Mouse (Mus musculus) intestine, embryonic 16.5 days (tissue): Measurements from ENCODE around the gene Sh3glb1. TPM values are rescaled to one million over a fixed set of nuclear protein-coding genes. Genes with fewer than 3 reads are reported as not detected.

Source experiments
- ATAC-seq: fragments of 200-750 bp; cut with Nextera tagmentation; 2 replicates; pipeline ENCODE4 v1.8.0; 2017; ENCODE audit warnings: moderate TSS enrichment, moderate library complexity
- H3K27ac ChIP-seq: fragments of 300-500 bp; sonication (generic); 2 replicates; pipeline ENCODE4 v1.5.1; 2014; ENCODE audit warnings: mild to moderate bottlenecking, low read length
- H3K27me3 ChIP-seq: fragments of 300-500 bp; sonication (generic); replicated peaks from 2 replicates; pipeline ENCODE4 v1.6.1; 2014; ENCODE audit warnings: low read length, control low read depth, mixed read lengths; ENCODE audit not compliant: control insufficient read depth, insufficient read depth
- H3K36me3 ChIP-seq: fragments of 300-500 bp; sonication (generic); 2 replicates; pipeline ENCODE4 v1.6.1; 2014; ENCODE audit warnings: low read length, control low read depth; ENCODE audit not compliant: control insufficient read depth, insufficient read depth
- H3K4me1 ChIP-seq: fragments of 300-500 bp; sonication (generic); 2 replicates; pipeline ENCODE4 v1.6.1; 2014; ENCODE audit warnings: low read length, control low read depth, mixed read lengths; ENCODE audit not compliant: control insufficient read depth, insufficient read depth
- H3K4me2 ChIP-seq: fragments of 300-500 bp; sonication (generic); 2 replicates; pipeline ENCODE4 v1.6.1; 2014; ENCODE audit warnings: low read depth, low read length, control low read depth
- H3K4me3 ChIP-seq: fragments of 300-500 bp; sonication (generic); 2 replicates; pipeline ENCODE4 v1.5.1; 2014; ENCODE audit warnings: mild to moderate bottlenecking, low read length
- H3K9ac ChIP-seq: fragments of 300-500 bp; sonication (generic); 2 replicates; pipeline ENCODE4 v1.6.1; 2014; ENCODE audit warnings: low read depth, low read length
- H3K9me3 ChIP-seq: fragments of 300-500 bp; sonication (generic); 2 replicates; pipeline ENCODE4 v1.6.1; 2016; ENCODE audit warnings: low read length, control low read depth; ENCODE audit not compliant: control insufficient read depth
- WGBS: fragments of 180-500 bp; shearing (Covaris S2); extraction: QIAGEN DNeasy Blood & Tissue Kit; methylation state at CpG from one replicate; pipeline ENCODE4 v1.1.7; 2014; 5-methylcytosine and 5-hydroxymethylcytosine counted together
- polyA plus RNA-seq: library from polyadenylated mRNA; unstranded; fragments of >200 nt; fragmentation: Nextera tagmentation; extraction: Ambion mirVana; gene quantifications from 2 replicates; pipeline ENCODE4 v1.2.1, GENCODE M21; 2015

Gene Sh3glb1
- polyA plus RNA-seq, 1 experiment from 2014 or later: 77.9 TPM

DNA sequence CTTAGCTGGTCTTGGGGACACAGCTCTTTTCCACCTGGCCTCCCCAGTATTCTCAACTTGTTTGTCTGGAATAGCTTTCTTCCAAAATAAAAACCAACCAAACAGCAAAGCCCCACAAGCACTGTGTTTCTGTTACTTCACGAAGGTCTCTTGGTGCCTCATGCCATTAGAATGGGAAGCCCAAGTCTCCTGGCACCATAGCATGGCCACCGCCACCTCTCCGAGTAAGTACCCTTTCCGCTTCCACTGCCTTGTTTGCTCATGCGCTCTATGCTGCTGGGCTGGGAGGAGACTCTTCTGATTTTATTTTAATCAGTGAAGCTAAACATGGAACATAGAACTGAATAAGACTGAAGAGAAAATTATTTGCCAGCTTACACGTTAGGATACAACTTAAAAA lies 2.3 kb downstream of the Sh3glb1 start:
- no peaks in the 10 kb centered on the region for H3K27me3 ChIP-seq
- H3K9ac ChIP-seq: no peak overlapping the region; the same call in 1 of the 2 replicates
- no peak overlapping the region for H3K4me2 ChIP-seq
- no peak for ATAC-seq
- H3K9me3 ChIP-seq: no peaks in the 10 kb centered on the region
- no peaks in the 10 kb centered on the region for H3K36me3 ChIP-seq
- no peak overlapping the region for H3K27ac ChIP-seq
- WGBS: 87% methylated on average over 6 of the region's 6 CpGs
- H3K4me1 ChIP-seq: peaks cover 33% of the 10 kb centered on the region
- H3K4me3 ChIP-seq: no peak overlapping the region

DNA sequence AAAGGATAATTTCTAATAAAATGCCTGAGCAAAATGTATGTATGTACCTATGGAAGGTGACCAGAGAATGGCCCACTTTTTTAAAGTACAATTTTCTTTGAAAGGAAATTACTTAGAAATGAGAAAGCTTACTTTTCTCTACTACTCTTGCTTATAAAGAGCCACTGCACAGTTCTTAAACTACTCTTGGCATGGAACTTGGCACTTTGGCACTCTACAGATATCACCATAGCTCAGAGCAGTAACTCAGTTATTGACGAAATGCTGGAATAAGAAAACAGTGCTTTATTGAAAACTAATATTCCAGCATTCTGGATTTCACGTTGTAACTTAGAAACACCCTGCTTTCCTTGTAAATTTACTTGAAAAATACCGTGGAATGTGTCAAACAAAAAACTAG lies 3.0 kb downstream of the Sh3glb1 start:
- H3K27me3 ChIP-seq: no peaks in the 10 kb centered on the region
- no peak overlapping the region for H3K9ac ChIP-seq
- WGBS: 73% methylated on average over 3 of the region's 3 CpGs
- ATAC-seq: no peak
- H3K4me1 ChIP-seq: peaks cover 33% of the 10 kb centered on the region
- H3K4me2 ChIP-seq: no peak overlapping the region
- 0 out of 2 replicates have a peak, but pooled peaks cover under 1% of the 10 kb centered on the region for H3K36me3 ChIP-seq
- no peaks in the 10 kb centered on the region for H3K9me3 ChIP-seq
- H3K27ac ChIP-seq: no peak overlapping the region
- no peak overlapping the region for H3K4me3 ChIP-seq

DNA sequence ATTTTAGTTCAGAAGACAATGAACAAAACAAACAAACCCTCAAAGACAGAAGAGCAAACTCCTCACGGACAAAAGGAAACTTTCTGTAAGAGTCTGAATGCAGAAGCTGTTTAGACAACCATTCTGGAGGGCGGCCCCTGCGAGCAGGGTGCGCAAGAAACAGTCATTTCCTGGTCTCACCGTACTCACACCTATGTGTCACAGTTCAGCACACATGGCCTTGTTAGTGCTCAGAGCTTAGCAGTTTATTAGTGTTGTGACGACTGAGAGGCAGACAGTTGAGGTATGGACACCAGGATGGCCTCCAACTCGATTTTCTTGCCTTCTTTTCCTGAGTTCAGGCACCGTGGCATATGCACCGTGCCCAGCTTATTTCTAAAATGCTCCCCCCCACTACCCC lies 4.2 kb downstream of the Sh3glb1 start:
- Histone ChIP-seq H3K4me2 (peak overlapping the region; percentile 9; the same call in 1 of the 2 replicates), H3K36me3 (peaks cover 5% of the 10 kb centered on the region; the same call in 1 of the 2 replicates), H3K9ac (no peak overlapping the region), H3K9me3 (no peaks in the 10 kb centered on the region), H3K27me3 (no peaks in the 10 kb centered on the region), H3K27ac (peak overlapping the region; percentile 37; the same call in 1 of the 2 replicates), H3K4me3 (no peak overlapping the region), H3K4me1 (peaks cover 31% of the 10 kb centered on the region)
- no peak for ATAC-seq
- 54% methylated on average over 9 of the region's 9 CpGs for WGBS

DNA sequence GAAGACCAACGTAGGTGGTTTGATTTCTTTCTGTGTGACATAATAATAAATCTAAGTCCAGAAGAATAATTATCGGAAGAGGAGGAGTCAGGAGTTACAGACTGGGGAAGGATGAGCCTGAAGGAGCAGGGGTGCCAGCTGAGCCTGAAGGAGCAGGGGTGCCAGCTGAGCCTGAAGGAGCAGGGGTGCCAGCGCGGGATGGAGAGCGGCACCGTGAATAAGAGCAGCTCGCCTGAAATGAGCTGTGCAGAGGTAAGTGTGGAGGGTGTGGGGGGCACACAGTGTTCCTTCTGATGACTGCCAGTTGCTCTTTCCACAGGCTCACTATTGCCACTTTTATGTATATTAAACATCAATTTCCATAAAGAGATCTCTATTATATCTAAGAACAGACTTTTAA lies 5.1 kb downstream of the Sh3glb1 start:
- Histone ChIP-seq H3K27me3 (no peaks in the 10 kb centered on the region), H3K9me3 (no peaks in the 10 kb centered on the region), H3K9ac (no peak overlapping the region), H3K36me3 (peaks cover 5% of the 10 kb centered on the region; the same call in 1 of the 2 replicates), H3K27ac (no peak overlapping the region), H3K4me3 (no peak overlapping the region), H3K4me1 (peaks cover 28% of the 10 kb centered on the region), H3K4me2 (no peak overlapping the region)
- 82% methylated on average over 7 of the region's 7 CpGs for WGBS
- no peak for ATAC-seq

DNA sequence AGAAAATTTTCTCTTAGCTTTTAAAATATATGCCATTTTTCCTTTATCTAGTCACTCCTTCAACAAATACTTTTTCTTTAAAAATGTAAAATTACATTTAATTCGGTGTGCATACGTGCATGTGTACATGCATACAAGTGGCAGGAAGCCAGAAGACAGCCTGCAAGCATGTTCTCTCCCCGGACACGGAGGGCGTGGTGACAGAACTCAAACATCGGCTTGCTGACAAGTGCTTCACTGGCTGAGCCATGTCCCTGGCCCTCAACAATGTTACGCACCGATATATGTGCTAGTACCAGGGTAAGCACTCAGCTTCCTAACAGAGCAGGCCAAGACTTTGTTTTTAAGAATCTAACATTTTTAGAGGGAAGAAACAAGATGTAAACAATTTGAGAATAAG lies 5.5 kb downstream of the Sh3glb1 start:
- Histone ChIP-seq H3K9me3 (no peaks in the 10 kb centered on the region), H3K9ac (no peak overlapping the region), H3K27me3 (no peaks in the 10 kb centered on the region), H3K4me1 (peaks cover 28% of the 10 kb centered on the region), H3K36me3 (peaks cover 5% of the 10 kb centered on the region; the same call in 1 of the 2 replicates), H3K27ac (no peak overlapping the region), H3K4me2 (no peak overlapping the region), H3K4me3 (no peak overlapping the region)
- ATAC-seq: no peak
- 69% methylated on average over 8 of the region's 8 CpGs for WGBS

DNA sequence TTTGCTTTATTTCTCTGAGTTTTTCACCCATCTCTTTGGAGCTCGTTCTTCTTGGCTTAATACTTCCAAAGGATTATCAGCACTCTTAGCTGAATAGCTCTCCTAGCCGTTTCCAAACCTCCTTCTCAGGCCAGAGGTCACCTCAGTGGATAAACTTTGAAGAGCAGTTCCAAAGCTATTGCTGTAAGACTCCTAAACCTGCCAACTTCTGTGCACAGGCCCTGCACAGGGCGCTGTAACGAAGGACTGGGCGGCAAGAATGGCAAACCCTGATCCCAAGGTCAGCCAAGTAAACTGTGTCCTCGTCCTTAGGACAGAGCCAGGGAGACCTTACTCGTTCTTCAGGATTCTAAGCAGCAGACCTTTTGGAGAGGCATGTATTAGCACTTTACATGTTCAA lies 6.0 kb downstream of the Sh3glb1 start:
- ATAC-seq: no peak
- Histone ChIP-seq H3K27ac (0 out of 2 replicates have a peak overlapping the region, but pooled peaks have one; percentile 4), H3K9ac (no peak overlapping the region), H3K36me3 (peaks cover 5% of the 10 kb centered on the region; the same call in 1 of the 2 replicates), H3K4me2 (no peak overlapping the region), H3K4me3 (no peak overlapping the region), H3K27me3 (no peaks in the 10 kb centered on the region), H3K9me3 (no peaks in the 10 kb centered on the region), H3K4me1 (peaks cover 28% of the 10 kb centered on the region)
- WGBS: 57% methylated on average over 7 of the region's 7 CpGs

DNA sequence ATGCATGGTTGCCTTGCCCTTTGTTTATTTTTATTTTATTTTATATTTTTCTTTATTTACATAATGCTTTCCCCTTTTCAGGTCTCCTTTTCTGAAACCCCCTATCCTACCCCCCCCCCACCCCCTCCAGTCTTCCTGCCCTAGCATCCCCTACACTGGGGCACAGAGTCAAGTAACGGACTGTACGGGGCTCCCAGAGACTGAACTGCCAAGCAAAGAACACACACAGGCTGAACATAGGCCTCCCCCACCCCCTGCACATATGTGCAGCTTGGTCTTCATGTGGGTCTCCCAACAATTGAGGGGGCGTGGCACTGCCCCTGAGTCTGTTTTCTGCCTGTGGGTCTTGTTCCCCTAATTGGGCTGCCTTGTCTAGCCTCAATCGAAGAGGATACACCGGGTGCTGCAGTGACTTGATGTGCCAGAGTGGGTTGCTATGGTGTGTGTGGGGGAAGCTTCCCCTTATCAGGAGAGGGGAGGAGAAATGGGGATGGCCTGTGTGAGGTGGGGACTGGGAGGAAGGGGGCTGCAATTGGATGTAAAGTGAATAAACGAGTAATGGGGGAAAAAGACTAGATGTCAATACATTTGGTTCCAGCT lies 8.4 kb downstream of the Sh3glb1 start:
- peaks cover 9% of the 10 kb centered on the region for H3K36me3 ChIP-seq
- no peak for ATAC-seq
- no peak overlapping the region for H3K9ac ChIP-seq
- no peak overlapping the region for H3K4me3 ChIP-seq
- peaks cover 18% of the 10 kb centered on the region for H3K4me1 ChIP-seq
- no peak overlapping the region for H3K27ac ChIP-seq
- 78% methylated on average over 6 of the region's 6 CpGs for WGBS
- no peak overlapping the region for H3K4me2 ChIP-seq
- no peaks in the 10 kb centered on the region for H3K27me3 ChIP-seq
- no peaks in the 10 kb centered on the region for H3K9me3 ChIP-seq

DNA sequence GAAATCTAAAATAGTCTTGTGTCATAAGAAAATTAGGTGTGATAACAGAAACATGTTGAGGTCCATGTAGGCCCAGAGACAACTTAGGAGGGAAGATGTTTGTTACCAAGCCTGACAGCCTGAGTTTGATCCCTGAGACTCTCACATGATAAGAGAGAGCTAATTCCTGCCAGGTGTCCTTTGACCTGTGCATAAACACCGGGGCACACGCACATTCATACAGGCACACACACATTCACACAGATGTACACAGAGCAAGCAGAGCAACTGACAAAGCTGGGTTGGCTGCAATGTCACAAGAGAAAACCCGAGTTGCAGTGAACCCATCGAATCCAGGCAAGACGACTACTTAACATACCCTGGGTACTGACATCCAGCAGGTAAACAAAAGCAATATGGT lies 11.5 kb downstream of the Sh3glb1 start:
- no peaks in the 10 kb centered on the region for H3K27me3 ChIP-seq
- 79% methylated on average over 5 of the region's 5 CpGs for WGBS
- no peak overlapping the region for H3K4me3 ChIP-seq
- H3K4me2 ChIP-seq: no peak overlapping the region
- no peak overlapping the region for H3K9ac ChIP-seq
- H3K27ac ChIP-seq: no peak overlapping the region
- H3K9me3 ChIP-seq: no peaks in the 10 kb centered on the region
- H3K4me1 ChIP-seq: peaks cover 2% of the 10 kb centered on the region; the same call in 1 of the 2 replicates
- ATAC-seq: no peak
- H3K36me3 ChIP-seq: peaks cover 9% of the 10 kb centered on the region

DNA sequence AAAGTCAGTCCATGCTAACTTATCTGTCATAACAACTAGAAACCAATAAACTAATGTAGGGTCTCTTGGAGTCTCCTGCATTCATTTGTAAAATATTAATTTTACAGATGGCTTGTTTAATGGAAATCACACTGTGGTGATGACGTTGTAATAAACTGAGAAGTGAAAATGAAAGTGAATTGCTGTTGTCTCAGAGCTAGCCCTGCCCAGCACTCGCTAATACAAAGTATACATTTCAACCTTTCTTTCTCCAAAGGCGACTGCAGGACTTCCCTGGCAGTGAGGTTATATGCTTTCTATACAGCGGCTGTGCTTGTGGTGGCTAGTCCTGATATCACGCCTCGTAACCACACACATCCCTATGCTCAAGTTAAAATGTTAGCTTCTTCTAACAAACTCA lies 16.2 kb downstream of the Sh3glb1 start:
- no peak overlapping the region for H3K4me2 ChIP-seq
- H3K27ac ChIP-seq: no peak overlapping the region
- no peaks in the 10 kb centered on the region for H3K4me1 ChIP-seq
- H3K4me3 ChIP-seq: no peak overlapping the region
- H3K9ac ChIP-seq: no peak overlapping the region
- no peaks in the 10 kb centered on the region for H3K9me3 ChIP-seq
- no peak for ATAC-seq
- H3K36me3 ChIP-seq: peaks cover 4% of the 10 kb centered on the region; the same call in 1 of the 2 replicates
- WGBS: 77% methylated on average over 6 of the region's 6 CpGs
- H3K27me3 ChIP-seq: no peaks in the 10 kb centered on the region
